Mouse (Mus musculus) E14TG2a.4 (cell line): ENCODE measurements at regions not wholly inside any gene's neighbourhood (a gene's known extent, or its start where the extent isn't known, plus 50 kb on each side); places are given as distances from the start of the nearest gene placed in this dataset.

Experiments
- CTCF ChIP-seq: conservative IDR thresholded peaks from 2 replicates; pipeline ENCODE4 v1.5.1; 2014; ENCODE audit warnings: low read length
- NANOG ChIP-seq: IDR thresholded peaks from 2 replicates; pipeline ENCODE4 v1.6.1; 2014; ENCODE audit warnings: borderline replicate concordance, low read length, mixed read lengths

DNA sequence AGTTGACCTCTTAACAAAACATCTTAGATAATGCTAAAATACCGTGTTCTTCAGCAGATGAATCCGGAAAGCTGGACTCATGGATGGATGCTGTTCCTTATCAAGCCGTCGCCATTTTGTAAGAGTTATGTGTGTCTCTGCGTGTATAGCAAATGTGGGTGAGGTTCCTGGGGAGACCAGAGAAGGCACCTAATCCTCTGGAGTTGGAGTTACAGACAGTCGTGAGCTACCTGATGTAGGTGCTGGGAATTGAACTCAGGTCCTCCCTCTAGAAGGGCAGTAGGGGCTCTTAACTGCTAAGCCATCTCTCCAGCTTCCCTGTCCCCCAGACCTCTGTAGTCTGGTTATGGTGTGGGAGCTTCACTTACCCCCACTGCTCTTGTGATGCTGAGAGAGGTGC is 84.4 kb upstream of the Psmd7 start:
- TF ChIP-seq CTCF: no peak
- TF ChIP-seq NANOG: no peak
